Mouse (Mus musculus) liver, embryonic 14.5 days (tissue): Measurements from ENCODE around the gene Padi1. TPM values are rescaled to one million over a fixed set of nuclear protein-coding genes. Genes with fewer than 3 reads are reported as not detected.

Source experiments
- ATAC-seq: fragments of 200-750 bp; cut with Nextera tagmentation; 2 replicates; pipeline ENCODE4 v1.8.0; 2017; ENCODE audit warnings: moderate number of reproducible peaks, mild to moderate bottlenecking, moderate library complexity; ENCODE audit not compliant: insufficient read depth
- DNase-seq, 3 experiments: peaks; one replicate each; pipeline ENCODE4 v3.0.0-alpha.2; 2012 to 2013; ENCODE audit warnings: low read depth in 3 of 3, low spot score in 3 of 3
- H3K27ac ChIP-seq: fragments of 300-500 bp; sonication (generic); 2 replicates; pipeline ENCODE4 v1.5.1; 2014; ENCODE audit warnings: moderate library complexity, mild to moderate bottlenecking, control low read depth, inconsistent platforms
- H3K27me3 ChIP-seq: fragments of 300-500 bp; sonication (generic); 2 replicates; pipeline ENCODE4 v1.6.1; 2014; ENCODE audit warnings: mild to moderate bottlenecking, low read length, moderate library complexity; ENCODE audit not compliant: control insufficient read depth, insufficient read depth
- H3K36me3 ChIP-seq: fragments of 300-500 bp; sonication (generic); replicated peaks from 2 replicates; pipeline ENCODE4 v1.6.1; 2014; ENCODE audit warnings: low read depth; ENCODE audit not compliant: control insufficient read depth, insufficient read depth
- H3K4me1 ChIP-seq, 2 experiments: fragments of 200-500 bp in 1 of 2; fragments of 300-500 bp in 1 of 2; sonication (generic) in 1 of 2; replicated peaks; 2 replicates each; pipeline ENCODE4 v1.6.1; 2012 to 2014; ENCODE audit warnings: antibody characterized with exemption in 1 of 2, inconsistent platforms in 1 of 2, low read length in 1 of 2; ENCODE audit not compliant: control insufficient read depth in 2 of 2, insufficient read depth in 2 of 2
- H3K4me2 ChIP-seq: fragments of 300-500 bp; sonication (generic); 2 replicates; pipeline ENCODE4 v1.6.1; 2014; ENCODE audit warnings: low read depth, mild to moderate bottlenecking, control low read depth, moderate library complexity
- H3K4me3 ChIP-seq, 2 experiments: fragments of 200-500 bp in 1 of 2; fragments of 300-500 bp in 1 of 2; sonication (generic) in 1 of 2; 2 replicates each; pipeline ENCODE4 v1.5.1; 2012 to 2014; ENCODE audit warnings: low read depth in 2 of 2, low read length in 2 of 2, mild to moderate bottlenecking in 2 of 2, control low read depth in 1 of 2, inconsistent platforms in 1 of 2, moderate library complexity in 1 of 2; ENCODE audit not compliant: insufficient read depth in 1 of 2
- H3K9ac ChIP-seq: fragments of 300-500 bp; sonication (generic); replicated peaks from 2 replicates; pipeline ENCODE4 v1.6.1; 2014; ENCODE audit warnings: mild to moderate bottlenecking, control low read depth, moderate library complexity
- H3K9me3 ChIP-seq: fragments of 300-500 bp; sonication (generic); 2 replicates; pipeline ENCODE4 v1.6.1; 2016; ENCODE audit warnings: low read length, mixed read lengths; ENCODE audit not compliant: control insufficient read depth
- CTCF ChIP-seq: IDR thresholded peaks from 2 replicates; pipeline ENCODE4 v1.5.1; 2016; ENCODE audit warnings: antibody characterized with exemption, low read depth, control low read depth
- EP300 ChIP-seq: IDR thresholded peaks from 2 replicates; pipeline ENCODE4 v1.6.1; 2016; ENCODE audit warnings: antibody characterized with exemption, low read depth
- WGBS: fragments of 180-500 bp; shearing (Covaris S2); extraction: QIAGEN DNeasy Blood & Tissue Kit; methylation state at CpG from one replicate; pipeline ENCODE4 v1.1.7; 2014; ENCODE audit not compliant: insufficient replicate concordance; 5-methylcytosine and 5-hydroxymethylcytosine counted together
- polyA plus RNA-seq, 2 experiments: library from polyadenylated mRNA; depleted of rRNA in 1 of 2; stranded (reverse) in 1 of 2; unstranded in 1 of 2; fragments of >200 nt; fragmentation: Nextera tagmentation in 1 of 2; extraction: Ambion mirVana in 1 of 2; gene quantifications; 2 replicates each; pipeline versions ENCODE4 v1.2.1 to v1.2.3; 2012 to 2014

The Padi1 gene
- polyA plus RNA-seq, 2 experiments = 0.01 TPM; not detected in 1

GRCm38 (mm10) chr4:140837879-140838278, 7.7 kb downstream of the Padi1 start:
- Histone ChIP-seq H3K4me2 (no peak overlapping the region), H3K27me3 (peaks cover 3% of the 10 kb centered on the region; the same call in 1 of the 2 replicates), H3K9me3 (no peaks in the 10 kb centered on the region), H3K27ac (no peak overlapping the region), H3K4me3 (no peak overlapping the region), H3K36me3 (no peaks in the 10 kb centered on the region), H3K4me1 (peaks cover 0 to 2% of the 10 kb centered on the region in 2 experiments; a peak in 2 of 4 replicates), H3K9ac (no peak overlapping the region)
- no peak for ATAC-seq
- no peak for DNase-seq
- 24% methylated on average over 8 of the region's 8 CpGs for WGBS
- no peak for TF ChIP-seq CTCF

- WGBS = 59% methylated on average over 11 of the region's 11 CpGs
- Histone ChIP-seq H3K27ac (no peak overlapping the region), H3K4me2 (no peak overlapping the region), H3K4me1 (peaks cover 0 to 2% of the 10 kb centered on the region in 2 experiments; a peak in 2 of 4 replicates), H3K27me3 (peaks cover 3% of the 10 kb centered on the region; the same call in 1 of the 2 replicates), H3K4me3 (no peak overlapping the region), H3K9me3 (no peaks in the 10 kb centered on the region), H3K36me3 (no peaks in the 10 kb centered on the region), H3K9ac (no peak overlapping the region)
- no peak for TF ChIP-seq EP300
- no peak for TF ChIP-seq CTCF
- no peak for ATAC-seq
- DNase-seq = no peak
These were observed 9.2 kb downstream of the Padi1 start for GRCm38 (mm10) chr4:140836208-140836866.

DNA sequence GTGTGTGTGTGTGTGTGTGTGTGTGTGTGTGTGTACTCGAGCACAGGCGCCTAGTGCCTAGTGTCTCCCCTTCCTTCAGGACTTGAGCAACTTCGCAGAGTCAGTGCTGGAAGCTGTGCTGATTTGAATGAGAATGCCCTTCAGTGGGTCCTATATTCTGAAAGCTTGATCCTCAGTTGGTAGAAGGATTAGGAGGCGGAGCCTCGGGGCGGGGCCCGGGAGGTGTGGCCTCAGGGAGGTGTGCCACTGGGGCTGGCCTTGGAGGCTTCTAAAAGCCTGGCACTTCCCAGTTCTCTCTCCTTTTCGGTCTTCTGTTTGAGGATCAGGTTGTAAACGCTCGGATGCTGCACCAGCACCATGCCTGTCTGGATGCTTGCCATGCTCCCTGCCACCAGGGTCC, 9.9 kb downstream of the Padi1 start:
- Histone ChIP-seq H3K4me3 (no peak overlapping the region), H3K27ac (no peak overlapping the region), H3K4me1 (peaks cover 0 to 2% of the 10 kb centered on the region in 2 experiments; a peak in 2 of 4 replicates), H3K9ac (no peak overlapping the region), H3K36me3 (no peaks in the 10 kb centered on the region), H3K4me2 (no peak overlapping the region), H3K9me3 (no peaks in the 10 kb centered on the region), H3K27me3 (peaks cover 3% of the 10 kb centered on the region; the same call in 1 of the 2 replicates)
- WGBS = 5% methylated on average over 10 of the region's 10 CpGs
- TF ChIP-seq CTCF (no peak), EP300 (no peak)
- ATAC-seq (peak; percentile 72), DNase-seq (no peak)

- no peak for ATAC-seq
- 61% methylated on average over 6 of the region's 6 CpGs for WGBS
- Histone ChIP-seq H3K27ac (no peak overlapping the region), H3K27me3 (peaks cover 3% of the 10 kb centered on the region; the same call in 1 of the 2 replicates), H3K9ac (no peak overlapping the region), H3K4me3 (no peak overlapping the region), H3K36me3 (no peaks in the 10 kb centered on the region), H3K4me1 (peaks cover 0 to 2% of the 10 kb centered on the region in 2 experiments; a peak in 2 of 4 replicates), H3K4me2 (no peak overlapping the region), H3K9me3 (no peaks in the 10 kb centered on the region)
- TF ChIP-seq CTCF (no peak), EP300 (no peak)
- no peak for DNase-seq
These were observed 11.1 kb downstream of the Padi1 start for GRCm38 (mm10) chr4:140834327-140834934.

DNA sequence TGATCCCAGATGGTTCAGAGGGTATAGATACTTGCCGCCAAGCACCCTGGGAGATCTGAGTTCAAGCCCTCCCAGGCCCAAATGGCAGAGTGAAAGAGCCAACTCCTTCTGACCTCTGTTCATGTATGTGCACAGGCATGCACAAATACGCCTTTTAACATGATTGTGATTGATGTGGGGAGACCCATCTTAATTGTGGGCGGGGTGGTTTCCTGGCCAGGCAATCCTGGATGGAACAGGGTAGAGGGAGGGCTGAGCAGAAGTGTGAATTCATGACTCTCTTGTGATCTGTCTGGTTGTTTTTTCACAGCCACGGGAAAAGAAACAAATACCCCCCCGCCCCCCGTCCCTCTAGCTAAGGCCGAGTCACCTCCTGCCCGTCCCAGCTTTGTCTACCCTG, 12.8 kb downstream of the Padi1 start:
- ATAC-seq = no peak
- DNase-seq = no peak
- Histone ChIP-seq H3K4me2 (no peak overlapping the region), H3K4me1 (peaks cover 0 to 2% of the 10 kb centered on the region in 2 experiments; a peak in 2 of 4 replicates), H3K9me3 (no peaks in the 10 kb centered on the region), H3K36me3 (no peaks in the 10 kb centered on the region), H3K4me3 (no peak overlapping the region), H3K9ac (no peak overlapping the region), H3K27me3 (peaks cover 3% of the 10 kb centered on the region; the same call in 1 of the 2 replicates), H3K27ac (no peak overlapping the region)
- 44% methylated on average over 8 of the region's 8 CpGs for WGBS
- TF ChIP-seq EP300 = no peak
- no peak for TF ChIP-seq CTCF
